Mouse (Mus musculus): ENCODE results near the gene Tnrc6b. TPM values are rescaled to one million over a fixed set of nuclear protein-coding genes. Genes with fewer than 3 reads are reported as not detected.
"Not testable (repeated sequence)": the region's sequence is repeated elsewhere in the genome, so short reads cannot be mapped to it uniquely, and the experiment has no call there.

The Tnrc6b gene
- polyA plus RNA-seq, 1 experiment from 2014 or later: 41.6 TPM

DNA sequence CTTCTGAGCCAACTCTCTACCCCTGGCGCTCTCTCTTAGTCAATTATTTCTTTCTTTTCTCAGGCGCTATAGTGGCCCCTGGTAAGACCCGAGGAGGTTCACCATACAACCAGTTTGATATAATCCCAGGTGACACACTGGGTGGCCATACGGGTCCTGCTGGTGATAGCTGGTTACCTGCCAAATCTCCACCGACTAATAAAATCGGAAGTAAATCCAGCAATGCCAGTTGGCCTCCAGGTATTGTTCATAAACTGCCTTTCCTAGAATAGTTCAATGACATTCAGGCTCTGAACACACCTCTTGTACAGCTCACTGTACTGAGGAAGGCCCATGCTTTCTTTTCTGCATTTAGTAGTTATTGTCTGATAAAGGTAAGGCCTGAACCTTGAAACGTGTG is 205.5 kb downstream of the Tnrc6b start:
- no peak for ATAC-seq

DNA sequence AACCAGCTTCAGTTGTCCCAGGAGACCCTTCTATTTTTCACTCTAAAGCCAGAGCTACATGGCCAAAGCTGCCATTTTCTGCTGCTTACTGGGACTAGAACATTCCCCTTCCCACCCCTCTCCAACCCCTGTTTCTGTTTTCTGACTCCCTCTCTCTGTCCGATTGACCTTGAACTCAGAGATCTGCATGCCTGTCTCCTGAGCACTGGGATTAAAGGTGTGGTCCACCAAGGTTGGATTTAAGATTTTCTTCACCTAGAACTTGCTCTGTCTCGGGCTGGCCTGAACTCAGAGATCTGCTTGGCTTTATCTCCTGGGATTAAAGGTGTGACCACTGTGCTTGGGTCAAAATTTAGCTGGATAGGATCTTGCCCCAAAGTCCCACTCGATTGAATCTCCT is 209.2 kb downstream of the Tnrc6b start:
- Histone ChIP-seq H3K36me3 (ENCODE audit: control insufficient read depth, insufficient read depth) (peaks cover 29% of the 10 kb centered on the region), H3K4me1 (replicated peaks; ENCODE audit: control insufficient read depth, insufficient read depth, low read length) (no peaks in the 10 kb centered on the region), H3K4me3 (replicated peaks; ENCODE audit: low read length) (no peak overlapping the region), H3K9me3 (ENCODE audit: control insufficient read depth, low read length) (no peaks in the 10 kb centered on the region), H3K4me2 (ENCODE audit: low read length) (no peak overlapping the region), H3K27ac (ENCODE audit: low read length) (no peak overlapping the region), H3K27me3 (replicated peaks; ENCODE audit: control insufficient read depth, insufficient read depth, low read length) (no peaks in the 10 kb centered on the region), H3K9ac (replicated peaks; ENCODE audit: low read depth, low read length) (no peak overlapping the region)
- ATAC-seq: no peak
- WGBS: 97% methylated on average over 3 of the region's 3 CpGs

More for the DNA sequence above, 205.5 kb downstream of the Tnrc6b start:
- H3K9ac ChIP-seq (replicated peaks; ENCODE audit: low read depth, low read length): no peak overlapping the region
- no peak overlapping the region for H3K4me2 ChIP-seq (ENCODE audit: low read length)
- no peaks in the 10 kb centered on the region for H3K27me3 ChIP-seq (replicated peaks; ENCODE audit: control insufficient read depth, insufficient read depth, low read length)
- no peaks in the 10 kb centered on the region for H3K4me1 ChIP-seq (replicated peaks; ENCODE audit: control insufficient read depth, insufficient read depth, low read length)
- 83% methylated on average over 7 of the region's 7 CpGs for WGBS
- H3K9me3 ChIP-seq (ENCODE audit: control insufficient read depth, low read length): no peaks in the 10 kb centered on the region
- H3K4me3 ChIP-seq (replicated peaks; ENCODE audit: low read length): no peak overlapping the region
- H3K27ac ChIP-seq (ENCODE audit: low read length): no peak overlapping the region
- H3K36me3 ChIP-seq (ENCODE audit: control insufficient read depth, insufficient read depth): peaks cover 33% of the 10 kb centered on the region

DNA sequence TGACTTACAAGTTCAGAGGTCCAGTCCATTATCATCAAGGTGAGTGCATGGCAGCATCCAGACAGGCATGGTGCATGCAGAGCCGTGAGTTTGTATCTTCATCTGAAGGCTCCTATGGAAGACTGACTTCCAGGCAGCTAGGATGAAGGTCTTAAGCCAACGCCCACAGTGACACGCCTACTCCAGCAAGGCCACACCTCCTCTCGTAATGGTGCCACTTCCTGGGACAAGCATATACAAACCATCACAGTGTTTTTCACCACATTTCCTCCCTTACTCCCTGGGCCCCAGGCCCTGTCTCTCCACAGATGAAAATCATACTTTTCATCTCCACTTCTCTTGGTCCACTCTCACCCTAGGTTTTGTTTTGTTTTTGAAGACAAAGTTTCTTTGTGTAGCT is 210.7 kb downstream of the Tnrc6b start:
- Histone ChIP-seq H3K4me2 (ENCODE audit: low read length) (no peak overlapping the region), H3K27ac (ENCODE audit: low read length) (no peak overlapping the region), H3K4me1 (replicated peaks; ENCODE audit: control insufficient read depth, insufficient read depth, low read length) (no peaks in the 10 kb centered on the region), H3K9me3 (ENCODE audit: control insufficient read depth, low read length) (no peaks in the 10 kb centered on the region), H3K4me3 (replicated peaks; ENCODE audit: low read length) (no peak overlapping the region), H3K9ac (replicated peaks; ENCODE audit: low read depth, low read length) (no peak overlapping the region), H3K36me3 (ENCODE audit: control insufficient read depth, insufficient read depth) (peaks cover 32% of the 10 kb centered on the region), H3K27me3 (replicated peaks; ENCODE audit: control insufficient read depth, insufficient read depth, low read length) (no peaks in the 10 kb centered on the region)
- no peak for ATAC-seq
- WGBS: 79% methylated on average over 4 of the region's 4 CpGs

DNA sequence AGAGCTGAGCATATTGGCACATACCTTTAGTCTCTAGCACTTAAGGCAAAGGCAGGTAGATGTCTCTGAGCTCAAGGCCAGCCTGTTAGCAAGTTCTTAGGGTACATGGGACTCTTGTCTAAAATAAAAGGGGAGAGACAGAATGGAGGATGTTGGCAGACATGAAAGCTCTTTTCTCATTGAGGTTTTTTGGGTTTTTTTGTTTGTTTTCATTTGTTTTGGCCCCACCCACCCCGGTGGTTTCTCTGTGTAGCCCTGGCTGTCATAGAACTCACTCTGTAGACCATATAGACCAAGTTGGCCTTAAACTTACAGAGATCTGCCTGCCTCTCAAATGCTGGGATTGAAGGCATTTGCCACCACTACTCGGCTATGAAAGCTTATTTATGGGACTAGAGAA is 213.1 kb downstream of the Tnrc6b start:
- 90% methylated on average over 2 of the region's 2 CpGs for WGBS
- no peak overlapping the region for H3K27ac ChIP-seq (ENCODE audit: low read length)
- H3K9me3 ChIP-seq (ENCODE audit: control insufficient read depth, low read length): no peaks in the 10 kb centered on the region
- peaks cover 41% of the 10 kb centered on the region for H3K36me3 ChIP-seq (ENCODE audit: control insufficient read depth, insufficient read depth)
- no peaks in the 10 kb centered on the region for H3K27me3 ChIP-seq (replicated peaks; ENCODE audit: control insufficient read depth, insufficient read depth, low read length)
- H3K4me3 ChIP-seq (replicated peaks; ENCODE audit: low read length): no peak overlapping the region
- no peak overlapping the region for H3K9ac ChIP-seq (replicated peaks; ENCODE audit: low read depth, low read length)
- H3K4me1 ChIP-seq (replicated peaks; ENCODE audit: control insufficient read depth, insufficient read depth, low read length): no peaks in the 10 kb centered on the region
- no peak for ATAC-seq
- no peak overlapping the region for H3K4me2 ChIP-seq (ENCODE audit: low read length)

GRCm38 (mm10) chr15:80928811-80929355 is 217.8 kb downstream of the Tnrc6b start:
- no peak overlapping the region for H3K27ac ChIP-seq (ENCODE audit: low read length)
- H3K36me3 ChIP-seq (ENCODE audit: control insufficient read depth, insufficient read depth): peaks cover 33% of the 10 kb centered on the region
- WGBS: 80% methylated on average over 20 of the region's 20 CpGs
- no peak overlapping the region for H3K4me3 ChIP-seq (replicated peaks; ENCODE audit: low read length)
- ATAC-seq: no peak
- no peaks in the 10 kb centered on the region for H3K4me1 ChIP-seq (replicated peaks; ENCODE audit: control insufficient read depth, insufficient read depth, low read length)
- H3K4me2 ChIP-seq (ENCODE audit: low read length): no peak overlapping the region
- H3K9me3 ChIP-seq (ENCODE audit: control insufficient read depth, low read length): no peaks in the 10 kb centered on the region
- no peak overlapping the region for H3K9ac ChIP-seq (replicated peaks; ENCODE audit: low read depth, low read length)
- no peaks in the 10 kb centered on the region for H3K27me3 ChIP-seq (replicated peaks; ENCODE audit: control insufficient read depth, insufficient read depth, low read length)

DNA sequence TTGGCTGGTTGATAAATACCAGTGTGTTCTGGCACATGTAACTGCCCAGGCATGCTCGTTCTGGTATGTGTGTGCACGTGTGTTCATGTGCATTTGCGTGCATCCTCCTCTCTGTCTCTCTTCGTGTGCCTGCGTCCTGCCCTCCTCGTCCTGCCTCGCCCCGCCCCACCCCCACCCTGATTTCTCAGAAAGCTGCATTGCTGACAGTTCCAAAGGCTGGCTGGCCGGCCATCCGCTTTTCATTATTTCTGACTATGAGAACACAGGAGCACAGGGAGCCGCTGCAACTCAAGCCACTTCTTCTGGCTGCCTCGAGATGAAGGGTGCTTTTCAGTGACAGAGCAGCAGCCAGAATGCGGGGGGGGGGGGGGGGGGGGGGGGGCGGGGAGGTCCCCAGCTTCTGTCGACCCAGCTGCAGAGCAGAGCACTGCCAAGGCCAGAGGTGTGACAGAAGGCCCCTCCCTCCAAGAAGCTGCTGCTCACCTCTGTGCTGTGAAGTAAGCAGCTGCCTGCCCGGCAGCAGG is 219.0 kb downstream of the Tnrc6b start:
- peaks cover 31% of the 10 kb centered on the region for H3K36me3 ChIP-seq (ENCODE audit: control insufficient read depth, insufficient read depth)
- 23% methylated on average over 14 of the region's 16 CpGs for WGBS
- H3K9ac ChIP-seq (replicated peaks; ENCODE audit: low read depth, low read length): no peak overlapping the region
- H3K4me3 ChIP-seq (replicated peaks; ENCODE audit: low read length): no peak overlapping the region
- no peak overlapping the region for H3K4me2 ChIP-seq (ENCODE audit: low read length)
- H3K4me1 ChIP-seq (replicated peaks; ENCODE audit: control insufficient read depth, insufficient read depth, low read length): no peaks in the 10 kb centered on the region
- no peaks in the 10 kb centered on the region for H3K9me3 ChIP-seq (ENCODE audit: control insufficient read depth, low read length)
- H3K27me3 ChIP-seq (replicated peaks; ENCODE audit: control insufficient read depth, insufficient read depth, low read length): no peaks in the 10 kb centered on the region
- no peak overlapping the region for H3K27ac ChIP-seq (ENCODE audit: low read length)
- ATAC-seq: no peak

DNA sequence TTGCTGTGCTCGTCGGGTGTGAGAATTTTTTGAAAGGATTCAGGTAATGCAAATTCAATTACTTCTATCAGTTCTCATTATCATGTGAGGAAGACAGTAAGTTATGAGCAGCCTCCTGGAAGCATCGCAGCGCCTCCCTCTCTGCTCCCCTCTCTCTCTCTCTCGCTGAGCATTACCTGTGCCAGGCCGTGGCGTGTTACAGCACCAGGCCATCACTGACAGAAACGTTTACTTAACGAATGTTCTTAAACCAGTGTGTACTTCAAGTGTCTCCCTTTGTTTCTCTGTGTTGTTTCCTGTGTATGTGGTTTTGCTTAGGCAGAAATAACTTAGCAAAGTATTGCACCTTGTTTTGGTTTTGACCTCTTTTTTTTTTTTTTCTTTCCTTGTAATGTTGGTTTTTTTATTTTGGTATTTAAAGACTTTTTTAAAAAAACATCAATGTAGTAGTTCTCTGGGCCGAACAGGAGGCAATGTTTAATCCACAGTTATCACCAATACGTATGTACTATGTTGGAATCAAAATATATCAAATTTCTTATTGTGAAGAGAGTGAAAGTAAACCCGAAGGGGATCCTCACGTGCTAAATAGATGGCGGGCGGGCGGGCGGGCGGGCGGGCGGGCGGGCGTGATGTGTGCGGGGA is 219.7 kb downstream of the Tnrc6b start:
- not testable (repeated sequence) for H3K27ac ChIP-seq (ENCODE audit: low read length); H3K9ac ChIP-seq (replicated peaks; ENCODE audit: low read depth, low read length); ATAC-seq; H3K9me3 ChIP-seq (ENCODE audit: control insufficient read depth, low read length); H3K27me3 ChIP-seq (replicated peaks; ENCODE audit: control insufficient read depth, insufficient read depth, low read length); H3K4me1 ChIP-seq (replicated peaks; ENCODE audit: control insufficient read depth, insufficient read depth, low read length); H3K4me2 ChIP-seq (ENCODE audit: low read length); H3K4me3 ChIP-seq (replicated peaks; ENCODE audit: low read length)
- 86% methylated on average over 23 of the region's 23 CpGs for WGBS
- H3K36me3 ChIP-seq (ENCODE audit: control insufficient read depth, insufficient read depth): peaks cover 29% of the 10 kb centered on the region

DNA sequence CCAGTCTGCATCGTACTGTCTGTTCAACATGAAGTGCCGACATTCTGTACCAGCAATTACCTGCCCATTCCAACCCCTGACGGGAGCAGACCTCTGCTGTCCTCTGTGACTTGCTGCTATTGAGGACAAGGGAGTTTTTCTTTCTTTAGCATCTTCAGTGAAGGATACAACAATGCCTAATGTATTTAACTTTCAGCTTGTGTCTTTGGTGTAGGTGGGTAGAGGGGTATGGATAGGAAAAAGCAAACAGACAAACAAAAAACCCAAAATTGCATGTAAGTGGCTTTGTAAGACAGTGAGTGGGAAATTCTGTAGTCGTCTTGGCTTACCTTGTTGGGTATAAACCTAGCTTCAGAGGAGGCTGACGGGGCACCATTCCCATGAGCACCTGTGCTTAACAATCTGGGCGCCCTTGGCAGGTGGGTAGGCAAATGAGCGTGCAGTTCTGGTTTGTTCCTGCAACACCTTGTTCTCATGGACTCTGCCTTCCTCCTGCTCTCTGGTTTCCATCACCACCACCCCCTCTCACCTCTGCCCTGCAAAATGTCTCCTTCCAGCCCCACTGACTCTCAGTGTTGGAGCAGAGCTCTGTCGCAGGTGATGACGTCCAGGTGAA is 220.3 kb downstream of the Tnrc6b start:
- H3K4me3 ChIP-seq (replicated peaks; ENCODE audit: low read length): no peak overlapping the region
- H3K36me3 ChIP-seq (ENCODE audit: control insufficient read depth, insufficient read depth): peaks cover 24% of the 10 kb centered on the region
- no peaks in the 10 kb centered on the region for H3K9me3 ChIP-seq (ENCODE audit: control insufficient read depth, low read length)
- H3K27me3 ChIP-seq (replicated peaks; ENCODE audit: control insufficient read depth, insufficient read depth, low read length): no peaks in the 10 kb centered on the region
- H3K9ac ChIP-seq (replicated peaks; ENCODE audit: low read depth, low read length): no peak overlapping the region
- H3K4me2 ChIP-seq (ENCODE audit: low read length): no peak overlapping the region
- no peak for ATAC-seq
- WGBS: 86% methylated on average over 9 of the region's 9 CpGs
- H3K4me1 ChIP-seq (replicated peaks; ENCODE audit: control insufficient read depth, insufficient read depth, low read length): no peaks in the 10 kb centered on the region
- no peak overlapping the region for H3K27ac ChIP-seq (ENCODE audit: low read length)

DNA sequence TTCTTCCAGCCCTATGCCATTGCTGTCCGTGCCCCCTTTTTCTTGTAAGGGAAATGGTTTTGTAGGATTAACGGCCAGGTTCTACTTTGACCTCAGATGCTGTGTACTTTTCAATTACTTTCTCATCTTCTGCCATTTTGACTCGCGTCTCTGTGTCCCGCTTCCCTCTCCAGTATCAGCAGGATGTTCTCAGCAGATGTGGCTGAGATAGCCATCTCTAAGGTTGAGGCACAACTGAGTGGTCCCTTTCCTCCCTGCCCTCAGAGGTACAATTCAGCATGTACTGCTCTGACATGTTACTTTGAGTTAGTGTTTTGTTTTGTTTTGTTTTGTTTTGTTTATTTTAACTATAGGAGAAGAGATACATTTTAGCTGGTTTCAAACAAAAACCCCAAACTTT is 223.7 kb downstream of the Tnrc6b start:
- H3K4me1 ChIP-seq (replicated peaks; ENCODE audit: control insufficient read depth, insufficient read depth, low read length): no peaks in the 10 kb centered on the region
- H3K4me2 ChIP-seq (ENCODE audit: low read length): no peak overlapping the region
- H3K4me3 ChIP-seq (replicated peaks; ENCODE audit: low read length): no peak overlapping the region
- no peaks in the 10 kb centered on the region for H3K9me3 ChIP-seq (ENCODE audit: control insufficient read depth, low read length)
- no peak overlapping the region for H3K27ac ChIP-seq (ENCODE audit: low read length)
- WGBS: 93% methylated on average over 5 of the region's 5 CpGs
- no peak overlapping the region for H3K9ac ChIP-seq (replicated peaks; ENCODE audit: low read depth, low read length)
- no peaks in the 10 kb centered on the region for H3K27me3 ChIP-seq (replicated peaks; ENCODE audit: control insufficient read depth, insufficient read depth, low read length)
- H3K36me3 ChIP-seq (ENCODE audit: control insufficient read depth, insufficient read depth): peaks cover 7% of the 10 kb centered on the region
- ATAC-seq: no peak

Measured in forebrain, embryonic 16.5 days (tissue).